Mouse (Mus musculus) spleen, adult 2 months (tissue): ENCODE data around the gene Sfmbt1. TPM values are rescaled to one million over a fixed set of nuclear protein-coding genes. Genes with fewer than 3 reads are reported as not detected.

ENCODE experiments used
- DNase-seq, 2 experiments: peaks; one replicate each; pipeline versions ENCODE4 v3.0.0 to v3.0.0-alpha.2; 2012 to 2021; ENCODE audit warnings: low spot score in 2 of 2, low read depth in 1 of 2
- H3K27ac ChIP-seq: fragments of 200-500 bp; 2 replicates; pipeline ENCODE4 v1.5.1; 2012; ENCODE audit warnings: low read length, inconsistent platforms; ENCODE audit not compliant: insufficient read depth
- H3K27me3 ChIP-seq: fragments of 200-500 bp; 2 replicates; pipeline ENCODE4 v1.6.1; 2012; ENCODE audit warnings: mild to moderate bottlenecking, moderate library complexity, low read length, inconsistent platforms; ENCODE audit not compliant: control insufficient read depth, insufficient read depth
- H3K36me3 ChIP-seq: fragments of 200-500 bp; 2 replicates; pipeline ENCODE4 v1.6.1; 2012; ENCODE audit warnings: mild to moderate bottlenecking, low read length, inconsistent platforms; ENCODE audit not compliant: control insufficient read depth, insufficient read depth
- H3K4me1 ChIP-seq: fragments of 200-500 bp; 2 replicates; pipeline ENCODE4 v1.6.1; 2011; ENCODE audit warnings: inconsistent platforms; ENCODE audit not compliant: control insufficient read depth, insufficient read depth, insufficient read length
- H3K4me3 ChIP-seq: fragments of 200-500 bp; 2 replicates; pipeline ENCODE4 v1.5.1; 2011; ENCODE audit warnings: mild to moderate bottlenecking, inconsistent platforms; ENCODE audit not compliant: insufficient read depth, insufficient read length; ENCODE audit errors: extremely low read depth
- CTCF ChIP-seq: fragments of 200-500 bp; IDR thresholded peaks from 2 replicates; pipeline ENCODE4 v1.5.1; 2011; ENCODE audit warnings: mild to moderate bottlenecking, inconsistent platforms; ENCODE audit not compliant: insufficient read depth, insufficient read length, insufficient replicate concordance; ENCODE audit errors: extremely low read depth
- POLR2A ChIP-seq: fragments of 200-500 bp; IDR thresholded peaks from 2 replicates; pipeline ENCODE4 v1.6.1; 2011; ENCODE audit warnings: low read depth, low read length, inconsistent platforms
- WGBS: fragments of 180-500 bp; shearing (Covaris S2); methylation state at CpG from one replicate; pipeline ENCODE4 v1.1.7; 2018; 5-methylcytosine and 5-hydroxymethylcytosine counted together
- polyA plus RNA-seq: library from polyadenylated mRNA; depleted of rRNA; stranded (reverse); fragments of >200 nt; gene quantifications from 2 replicates; pipeline ENCODE4 v1.2.3, GENCODE M21; 2012

Sfmbt1 gene
- polyA plus RNA-seq, 1 experiment: 1.3 TPM

DNA sequence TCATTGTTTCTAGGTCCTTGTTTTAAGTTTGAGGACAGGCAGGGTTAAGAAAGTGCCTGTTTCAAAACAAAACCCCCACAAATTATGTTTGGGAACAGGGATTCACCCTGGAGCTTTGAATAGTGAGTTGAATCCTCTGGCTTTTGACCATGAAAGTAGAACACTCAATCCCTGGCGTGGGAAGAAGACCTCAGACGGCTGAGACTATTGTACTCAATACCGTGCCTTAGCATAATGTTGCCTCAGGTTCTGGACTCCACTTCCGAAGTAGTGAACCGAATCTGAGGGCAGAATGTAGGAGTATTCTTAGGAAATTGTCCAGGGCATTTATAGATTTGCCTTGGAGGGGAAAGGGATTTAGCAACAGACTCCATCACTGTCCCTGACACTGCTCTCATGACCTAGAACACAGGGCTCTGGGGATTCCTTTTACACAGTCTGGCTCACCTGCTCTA lies 110.4 kb downstream of the Sfmbt1 start:
- no peak for DNase-seq
- Histone ChIP-seq H3K27ac (no peak overlapping the region), H3K27me3 (no peaks in the 10 kb centered on the region)

GRCm38 (mm10) chr14:30825476-30826131 lies 111.0 kb downstream of the Sfmbt1 start, which contains the start of gene Tmem110:
Gene Tmem110 (plus strand): TSS chr14:30825590.
- Histone ChIP-seq H3K27me3 (no peaks in the 10 kb centered on the region), H3K36me3 (no peaks in the 10 kb centered on the region), H3K27ac (peak within 1 kb of the TSS; percentile 42), H3K4me3 (peak within 1 kb of the TSS; percentile 86), H3K4me1 (peaks cover 5% of the 10 kb centered on the region; the same call in 1 of the 2 replicates)
- peak; percentile 51 to 87 for DNase-seq
- WGBS: 2% methylated on average over 52 of the region's 68 CpGs
- TF ChIP-seq CTCF (no peak), POLR2A (no peak)

More for the DNA sequence above, 110.4 kb downstream of the Sfmbt1 start:
- H3K4me3 ChIP-seq: no peak overlapping the region
- no peaks in the 10 kb centered on the region for H3K36me3 ChIP-seq
- peaks cover 5% of the 10 kb centered on the region; the same call in 1 of the 2 replicates for H3K4me1 ChIP-seq
- TF ChIP-seq CTCF: no peak
- no peak for TF ChIP-seq POLR2A
- WGBS: 53% methylated on average over 5 of the region's 5 CpGs

- Histone ChIP-seq H3K36me3 (no peaks in the 10 kb centered on the region), H3K27me3 (no peaks in the 10 kb centered on the region), H3K4me1 (peaks cover 5% of the 10 kb centered on the region; the same call in 1 of the 2 replicates), H3K4me3 (peak overlapping the region; percentile 86), H3K27ac (peak overlapping the region; percentile 33; the same call in 1 of the 2 replicates)
- 16% methylated on average over 17 of the region's 17 CpGs for WGBS
- no peak for DNase-seq
- TF ChIP-seq CTCF: no peak
- TF ChIP-seq POLR2A: no peak
These were observed 111.8 kb downstream of the Sfmbt1 start for GRCm38 (mm10) chr14:30826174-30827140.

GRCm38 (mm10) chr14:30827480-30827879 lies 112.8 kb downstream of the Sfmbt1 start:
- H3K4me3 ChIP-seq: no peak overlapping the region
- no peak for DNase-seq
- no peak for TF ChIP-seq POLR2A
- no peak for TF ChIP-seq CTCF
- H3K27me3 ChIP-seq: no peaks in the 10 kb centered on the region
- whole genome bisulfite sequencing: 57% methylated on average over 4 of the region's 4 CpGs
- no peak overlapping the region for H3K27ac ChIP-seq
- no peaks in the 10 kb centered on the region for H3K36me3 ChIP-seq
- peaks cover 5% of the 10 kb centered on the region; the same call in 1 of the 2 replicates for H3K4me1 ChIP-seq

DNA sequence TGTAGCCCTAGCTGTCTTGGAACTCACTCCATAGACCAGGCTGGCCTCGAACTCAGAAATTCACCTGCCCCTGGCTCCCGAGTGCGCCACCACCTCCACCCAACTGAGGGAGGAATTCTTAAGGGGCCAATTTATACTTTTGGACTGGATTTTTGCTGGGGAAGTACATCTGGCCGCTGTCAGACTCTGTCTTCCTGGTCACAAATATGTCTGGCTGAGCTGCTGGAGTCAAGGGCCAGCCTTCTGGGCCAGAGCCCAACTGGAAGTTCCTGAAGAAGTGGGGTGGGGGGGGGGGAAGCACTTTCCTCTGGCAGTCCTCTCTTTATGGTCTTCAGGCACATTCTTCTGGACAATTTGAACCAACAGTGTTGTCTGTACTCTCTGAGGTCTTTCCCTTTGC lies 113.4 kb downstream of the Sfmbt1 start:
- no peaks in the 10 kb centered on the region for H3K27me3 ChIP-seq
- no peak overlapping the region for H3K4me3 ChIP-seq
- H3K36me3 ChIP-seq: no peaks in the 10 kb centered on the region
- DNase-seq: no peak
- H3K4me1 ChIP-seq: peaks cover 5% of the 10 kb centered on the region; the same call in 1 of the 2 replicates
- TF ChIP-seq POLR2A (no peak), CTCF (no peak)
- WGBS: 86% methylated on average over 4 of the region's 4 CpGs
- no peak overlapping the region for H3K27ac ChIP-seq

DNA sequence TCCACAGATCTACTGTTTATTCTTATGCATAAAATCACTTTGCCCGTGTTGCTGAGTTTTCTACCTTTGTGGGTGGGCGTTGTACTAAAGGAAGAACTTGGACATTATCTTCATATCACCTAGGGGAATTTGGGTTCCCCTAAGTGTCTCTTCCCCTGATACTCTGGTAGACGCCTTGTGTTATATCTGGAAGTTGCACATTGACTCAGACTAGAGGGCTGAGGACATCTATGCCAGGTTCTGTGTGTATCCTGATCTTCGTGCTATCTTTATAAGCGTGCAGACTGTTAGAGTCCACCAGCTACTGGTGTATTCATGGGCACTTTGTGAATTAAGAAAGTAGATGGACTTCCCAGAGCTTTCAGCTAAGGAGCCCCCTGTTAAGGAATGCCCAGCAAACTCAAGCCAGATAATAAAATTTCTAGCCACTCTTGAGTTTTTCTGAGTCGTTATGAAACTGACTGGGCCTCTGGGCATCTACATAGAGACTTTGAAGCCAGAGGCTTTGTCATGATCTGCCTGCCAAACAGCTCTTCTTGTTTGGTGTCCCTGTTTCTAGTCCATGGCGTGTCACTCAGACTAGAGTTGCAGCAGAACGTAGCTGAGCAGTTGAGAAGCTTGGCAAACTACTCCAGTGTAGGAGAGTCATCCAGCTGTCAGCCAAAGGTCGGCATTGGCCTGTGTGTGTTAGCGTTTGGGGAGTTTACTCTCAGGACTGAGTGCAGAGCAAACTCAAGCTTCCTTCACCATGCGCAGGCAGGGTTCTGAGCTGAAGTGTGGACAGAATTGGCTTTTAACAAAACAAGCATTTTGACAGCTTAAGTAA lies 114.2 kb downstream of the Sfmbt1 start:
- Histone ChIP-seq H3K4me3 (no peak overlapping the region), H3K27ac (no peak overlapping the region), H3K36me3 (no peaks in the 10 kb centered on the region), H3K27me3 (no peaks in the 10 kb centered on the region), H3K4me1 (peaks cover 5% of the 10 kb centered on the region; the same call in 1 of the 2 replicates)
- no peak for DNase-seq
- 83% methylated on average over 11 of the region's 11 CpGs for WGBS
- TF ChIP-seq CTCF: no peak
- no peak for TF ChIP-seq POLR2A
